Mouse (Mus musculus) megakaryocyte, embryonic 14.5 days (primary cell): Measurements from ENCODE around the gene Gpr1. TPM values are rescaled to one million over a fixed set of nuclear protein-coding genes. Genes with fewer than 3 reads are reported as not detected.

ENCODE experiments used
- H3K27me3 ChIP-seq: replicated peaks from 2 replicates; pipeline ENCODE3; 2012; ENCODE audit warnings: inconsistent platforms
- H3K36me3 ChIP-seq: replicated peaks from 2 replicates; pipeline ENCODE3; 2012; ENCODE audit warnings: low read length, inconsistent platforms, mixed read lengths
- H3K4me1 ChIP-seq: 2 replicates; pipeline ENCODE4 v1.6.1; 2012; ENCODE audit warnings: inconsistent platforms
- H3K4me3 ChIP-seq: replicated peaks from 2 replicates; pipeline ENCODE3; 2012; ENCODE audit warnings: moderate library complexity, mild to moderate bottlenecking, inconsistent platforms
- H3K9me3 ChIP-seq: 2 replicates; pipeline ENCODE4 v1.6.1; 2012; ENCODE audit warnings: inconsistent platforms
- FLI1 ChIP-seq: IDR thresholded peaks from 2 replicates; pipeline ENCODE4 v1.6.1; 2012; ENCODE audit warnings: low read length, inconsistent platforms, mixed read lengths
- GATA1 ChIP-seq: IDR thresholded peaks from 3 replicates; pipeline ENCODE4 v1.6.1; 2012; ENCODE audit warnings: mixed read lengths, low read length, inconsistent platforms, borderline replicate concordance
- polyA plus RNA-seq: library from polyadenylated mRNA; stranded (reverse); fragments of >175 nt; gene quantifications from 2 replicates; pipeline ENCODE4 v1.2.3, GENCODE M21; 2012; ENCODE audit warnings: low replicate concordance; ENCODE audit not compliant: insufficient read depth

The Gpr1 gene
- polyA plus RNA-seq, 1 experiment = not detected

GRCm38 (mm10) chr1:63237371-63237770, 23.0 kb upstream of the Gpr1 start:
- Histone ChIP-seq H3K27me3 (peaks cover 8% of the 10 kb centered on the region), H3K4me3 (no peak overlapping the region), H3K36me3 (no peaks in the 10 kb centered on the region), H3K9me3 (no peaks in the 10 kb centered on the region), H3K4me1 (no peaks in the 10 kb centered on the region)
- no peak for TF ChIP-seq GATA1
- no peak for TF ChIP-seq FLI1

DNA sequence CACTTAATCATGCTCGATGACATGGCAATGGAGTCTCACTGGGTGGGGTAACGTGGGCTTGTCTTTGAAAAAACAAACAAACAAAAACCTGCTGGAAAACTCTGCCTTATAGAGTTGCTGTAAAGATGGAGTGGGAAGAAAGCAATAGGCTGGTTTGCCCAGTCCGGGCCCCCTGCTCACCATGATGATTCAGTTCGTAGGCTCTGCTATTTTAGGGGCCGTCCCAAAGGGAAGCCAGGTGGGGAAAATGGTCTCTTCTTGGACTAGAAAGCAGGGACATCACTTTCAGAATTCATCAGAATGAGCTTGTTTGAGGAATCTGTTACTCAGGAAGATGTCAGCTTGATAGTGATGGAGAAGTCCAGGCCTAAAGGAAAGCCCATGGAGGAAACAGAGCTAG, 12.9 kb upstream of the Gpr1 start:
- Histone ChIP-seq H3K36me3 (no peaks in the 10 kb centered on the region), H3K4me3 (no peak overlapping the region), H3K4me1 (no peaks in the 10 kb centered on the region), H3K27me3 (no peaks in the 10 kb centered on the region), H3K9me3 (no peaks in the 10 kb centered on the region; the same call in 1 of the 2 replicates)
- no peak for TF ChIP-seq GATA1
- TF ChIP-seq FLI1 = no peak

GRCm38 (mm10) chr1:63225890-63226289, 11.5 kb upstream of the Gpr1 start:
- Histone ChIP-seq H3K4me3 (no peak overlapping the region), H3K9me3 (peaks cover 4% of the 10 kb centered on the region; the same call in 1 of the 2 replicates), H3K36me3 (no peaks in the 10 kb centered on the region), H3K27me3 (peaks cover 1% of the 10 kb centered on the region), H3K4me1 (no peaks in the 10 kb centered on the region)
- TF ChIP-seq GATA1 (no peak), FLI1 (no peak)

DNA sequence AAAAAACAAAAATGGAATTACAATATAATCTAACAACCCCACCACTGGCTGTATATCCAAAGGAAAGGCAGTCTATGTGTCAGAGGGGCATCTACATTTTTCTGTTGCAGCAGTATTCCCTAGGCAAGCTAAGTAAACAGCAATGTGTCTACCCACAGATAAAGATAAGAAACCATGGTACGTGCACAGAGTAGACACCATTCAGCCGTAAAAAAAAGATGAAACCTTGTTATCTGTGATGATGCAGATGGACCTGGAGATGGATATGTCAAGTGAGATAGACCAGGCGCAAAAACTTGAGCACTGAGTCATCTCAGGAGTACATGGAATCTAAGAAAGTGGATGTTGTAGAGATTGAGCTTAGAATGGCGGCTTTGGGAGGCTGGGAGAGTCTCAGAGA, 10.7 kb upstream of the Gpr1 start:
- peaks cover 4% of the 10 kb centered on the region; the same call in 1 of the 2 replicates for H3K9me3 ChIP-seq
- no peaks in the 10 kb centered on the region for H3K4me1 ChIP-seq
- peaks cover 1% of the 10 kb centered on the region for H3K27me3 ChIP-seq
- no peak for TF ChIP-seq FLI1
- TF ChIP-seq GATA1 = no peak
- H3K4me3 ChIP-seq = no peak overlapping the region
- H3K36me3 ChIP-seq = no peaks in the 10 kb centered on the region

DNA sequence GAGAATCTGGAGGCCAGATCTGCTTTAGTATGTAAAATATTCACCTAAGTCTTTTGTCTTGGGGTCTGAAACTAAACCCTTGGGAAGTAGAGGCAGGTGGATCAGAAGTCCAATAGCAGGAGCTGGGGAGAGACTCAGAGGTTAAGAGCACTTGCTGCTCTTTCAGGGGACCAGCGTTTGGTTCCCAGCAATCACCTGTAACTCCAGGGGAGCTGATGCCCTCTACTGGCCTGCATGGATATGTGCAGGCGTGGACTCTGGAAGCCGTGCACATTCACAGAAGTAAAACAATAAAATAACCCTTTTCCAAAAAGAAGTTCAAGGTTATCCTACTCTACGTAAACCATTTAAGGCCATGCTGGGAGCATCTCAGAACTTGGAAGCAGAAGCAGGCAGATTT, 4.9 kb upstream of the Gpr1 start:
- H3K36me3 ChIP-seq = no peaks in the 10 kb centered on the region

GRCm38 (mm10) chr1:63214631-63215030, 288 bp upstream of the Gpr1 start:
- H3K4me3 ChIP-seq = no peak overlapping the region
- H3K9me3 ChIP-seq = peaks cover 10% of the 10 kb centered on the region
- H3K4me1 ChIP-seq = no peaks in the 10 kb centered on the region
- TF ChIP-seq GATA1 (no peak), FLI1 (no peak)
- peaks cover 19% of the 10 kb centered on the region for H3K27me3 ChIP-seq
- H3K36me3 ChIP-seq = no peaks in the 10 kb centered on the region

More for the DNA sequence above, 4.9 kb upstream of the Gpr1 start:
- H3K4me3 ChIP-seq = no peak overlapping the region
- no peak for TF ChIP-seq FLI1
- no peak for TF ChIP-seq GATA1
- peaks cover 14% of the 10 kb centered on the region for H3K9me3 ChIP-seq
- no peaks in the 10 kb centered on the region for H3K4me1 ChIP-seq
- peaks cover 12% of the 10 kb centered on the region for H3K27me3 ChIP-seq

DNA sequence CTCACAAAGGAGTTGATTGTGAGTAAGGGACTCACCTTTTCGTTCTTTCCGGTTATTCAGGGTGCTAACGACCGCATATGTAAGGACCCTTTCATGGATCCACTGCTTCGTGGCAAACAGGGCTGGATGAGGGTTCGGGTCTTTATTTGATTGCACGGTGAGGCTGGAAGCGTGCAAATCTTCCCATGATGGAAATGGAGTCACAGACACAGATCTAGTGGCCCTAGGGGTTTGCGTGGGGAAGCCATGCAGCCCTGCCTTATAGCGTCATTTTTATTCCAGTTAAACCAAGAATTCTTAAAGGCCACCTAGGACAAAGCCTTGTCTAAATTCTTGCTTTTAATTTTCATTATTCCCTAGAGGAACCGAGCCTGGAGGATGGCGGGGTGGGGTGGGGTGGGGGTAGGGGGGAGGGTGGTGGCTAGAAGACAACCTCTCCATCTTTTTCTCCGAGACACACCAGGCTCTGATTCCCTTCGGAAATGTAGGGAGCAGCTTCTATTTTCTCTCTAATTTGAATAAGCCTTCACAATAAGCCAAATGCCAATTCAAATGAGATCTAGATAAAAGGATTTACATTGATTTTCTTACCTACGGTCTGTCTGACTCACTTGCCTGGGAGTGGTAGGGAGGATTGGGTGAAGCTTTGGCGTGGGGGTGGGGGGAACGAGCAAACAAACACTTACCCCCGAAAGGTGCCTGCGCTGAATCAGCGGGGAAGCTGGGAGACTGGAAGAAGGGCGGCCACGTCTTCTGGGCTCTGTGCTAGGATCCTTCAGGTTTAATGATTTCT, 669 bp downstream of the Gpr1 start:
- Histone ChIP-seq H3K4me3 (no peak overlapping the region), H3K9me3 (0 out of 2 replicates have a peak, but pooled peaks cover 2% of the 10 kb centered on the region), H3K27me3 (peaks cover 19% of the 10 kb centered on the region), H3K36me3 (no peaks in the 10 kb centered on the region), H3K4me1 (no peaks in the 10 kb centered on the region)
- TF ChIP-seq GATA1 (no peak), FLI1 (no peak)

GRCm38 (mm10) chr1:63209861-63210529, 4.3 kb downstream of the Gpr1 start:
- Histone ChIP-seq H3K27me3 (peaks cover 15% of the 10 kb centered on the region), H3K4me1 (no peaks in the 10 kb centered on the region), H3K4me3 (no peak overlapping the region), H3K9me3 (no peaks in the 10 kb centered on the region), H3K36me3 (no peaks in the 10 kb centered on the region)
- no peak for TF ChIP-seq FLI1

GRCm38 (mm10) chr1:63207607-63208006, 6.7 kb downstream of the Gpr1 start:
- Histone ChIP-seq H3K4me1 (peaks cover 6% of the 10 kb centered on the region), H3K9me3 (no peaks in the 10 kb centered on the region), H3K27me3 (peaks cover 5% of the 10 kb centered on the region), H3K4me3 (no peak overlapping the region), H3K36me3 (no peaks in the 10 kb centered on the region)
- no peak for TF ChIP-seq GATA1
- TF ChIP-seq FLI1 = no peak
